Mouse (Mus musculus) hindbrain, embryonic 11.5 days (tissue): ENCODE measurements around the gene Syt1. TPM values are rescaled to one million over a fixed set of nuclear protein-coding genes. Genes with fewer than 3 reads are reported as not detected.

ENCODE experiments used
- ATAC-seq: fragments of 200-750 bp; cut with Nextera tagmentation; 2 replicates; pipeline ENCODE4 v1.8.0; 2017; ENCODE audit warnings: mild to moderate bottlenecking, moderate TSS enrichment, moderate library complexity; ENCODE audit not compliant: low FRiP score
- DNase-seq: peaks from one replicate; pipeline ENCODE4 v3.0.0-alpha.2; 2015; ENCODE audit warnings: low spot score
- H3K27ac ChIP-seq: fragments of 300-500 bp; sonication (generic); 2 replicates; pipeline ENCODE4 v1.5.1; 2014; ENCODE audit warnings: mild to moderate bottlenecking, low read depth, low read length
- H3K27me3 ChIP-seq: fragments of 300-500 bp; sonication (generic); 2 replicates; pipeline ENCODE4 v1.6.1; 2014; ENCODE audit warnings: mild to moderate bottlenecking, low read length, moderate library complexity, mixed read lengths; ENCODE audit not compliant: control insufficient read depth, insufficient read depth
- H3K36me3 ChIP-seq: fragments of 300-500 bp; sonication (generic); 2 replicates; pipeline ENCODE4 v1.6.1; 2014; ENCODE audit warnings: mild to moderate bottlenecking, low read length, moderate library complexity, mixed read lengths; ENCODE audit not compliant: control insufficient read depth, insufficient read depth
- H3K4me1 ChIP-seq: fragments of 300-500 bp; sonication (generic); replicated peaks from 2 replicates; pipeline ENCODE4 v1.6.1; 2014; ENCODE audit warnings: low read length, mixed read lengths; ENCODE audit not compliant: control insufficient read depth, insufficient read depth
- H3K4me2 ChIP-seq: fragments of 300-500 bp; sonication (generic); replicated peaks from 2 replicates; pipeline ENCODE4 v1.6.1; 2014; ENCODE audit warnings: mild to moderate bottlenecking, low read depth, low read length
- H3K4me3 ChIP-seq: fragments of 300-500 bp; sonication (generic); 2 replicates; pipeline ENCODE4 v1.5.1; 2014; ENCODE audit warnings: low read depth, low read length
- H3K9ac ChIP-seq: fragments of 300-500 bp; sonication (generic); 2 replicates; pipeline ENCODE4 v1.6.1; 2014; ENCODE audit warnings: low read depth, low read length
- H3K9me3 ChIP-seq: fragments of 300-500 bp; sonication (generic); 2 replicates; pipeline ENCODE4 v1.6.1; 2016; ENCODE audit warnings: low read length; ENCODE audit not compliant: control insufficient read depth
- WGBS: fragments of 180-500 bp; shearing (Covaris S2); extraction: QIAGEN DNeasy Blood & Tissue Kit; methylation state at CpG from one replicate; pipeline ENCODE4 v1.1.7; 2014; 5-methylcytosine and 5-hydroxymethylcytosine counted together
- polyA plus RNA-seq: library from polyadenylated mRNA; unstranded; fragments of >200 nt; fragmentation: Nextera tagmentation; extraction: Ambion mirVana; gene quantifications from 2 replicates; pipeline ENCODE4 v1.2.1, GENCODE M21; 2014

The Syt1 gene
- 25.5 and 28.3 TPM in 2 replicates for polyA plus RNA-seq

DNA sequence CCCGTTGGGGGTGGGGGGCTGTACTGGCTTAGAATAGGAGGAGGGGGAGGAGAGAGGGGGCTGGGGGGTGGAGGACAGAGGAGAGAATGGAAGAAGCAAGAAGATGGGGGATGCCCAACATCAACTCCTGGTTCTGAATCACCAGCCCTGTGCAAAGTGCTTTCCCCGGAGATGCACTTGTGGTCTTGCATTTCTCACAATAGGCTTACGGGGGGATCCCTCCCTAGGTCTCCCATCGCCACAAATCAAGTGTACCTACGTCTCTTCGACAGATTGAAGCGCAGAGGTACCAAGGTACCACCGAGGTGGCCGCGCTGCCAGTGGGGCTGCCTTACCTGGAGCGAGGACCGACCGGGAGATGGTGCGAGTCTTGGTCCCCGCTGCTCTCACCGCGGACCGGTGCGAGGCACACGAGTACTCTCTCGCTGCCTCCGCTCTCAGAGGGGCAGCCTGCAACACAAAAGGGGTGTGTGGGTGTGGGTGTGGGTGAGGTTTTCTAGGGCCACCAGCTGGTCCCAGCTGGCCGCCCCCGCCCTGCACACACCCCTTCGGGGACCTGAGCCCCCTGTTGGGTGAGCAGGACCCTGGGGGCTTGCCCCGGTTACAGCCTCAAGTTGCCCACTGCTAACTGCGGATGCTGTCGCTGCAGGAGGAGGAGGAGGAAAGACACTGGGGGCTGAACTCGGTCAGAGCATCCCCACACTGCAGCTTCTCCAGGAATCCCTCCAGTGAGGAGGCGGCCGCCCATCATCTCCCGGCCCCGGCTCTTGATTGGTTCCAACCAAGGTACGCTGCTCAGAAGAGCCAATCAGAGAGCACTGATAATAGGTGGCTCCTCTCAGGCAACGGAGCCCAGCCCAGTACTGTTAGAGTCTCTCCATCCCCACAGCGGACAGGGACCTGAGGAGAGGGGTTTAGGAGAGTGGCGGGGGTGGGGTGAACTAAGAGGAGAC lies at the start of gene Syt1:
Gene Syt1 (minus strand): TSS at position 742 of the 953 bp plus-strand sequence.
- WGBS = 2% methylated on average over 32 of the region's 37 CpGs

DNA sequence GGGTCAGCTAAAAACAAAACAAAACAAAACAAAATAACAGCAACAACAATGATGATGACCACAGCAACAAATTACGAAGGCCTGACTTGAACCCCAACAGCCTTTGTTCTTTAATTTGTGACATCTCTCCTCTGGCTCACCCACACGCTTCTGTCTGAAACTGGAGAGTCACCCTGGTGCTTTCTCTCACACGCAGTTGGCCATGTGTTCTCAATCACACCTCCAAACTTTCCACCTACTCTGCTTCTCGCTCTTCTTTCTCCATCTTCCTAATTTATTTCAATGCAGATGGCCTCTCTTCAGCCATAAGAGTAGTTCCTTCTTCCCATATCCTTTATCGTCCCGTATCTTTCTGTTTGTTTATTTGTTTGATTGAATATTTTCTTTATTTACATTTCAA lies 45.7 kb upstream of the Syt1 start:
- no peaks in the 10 kb centered on the region for H3K4me1 ChIP-seq
- no peak overlapping the region for H3K9ac ChIP-seq
- ATAC-seq (no peak), DNase-seq (no peak)
- WGBS = 84% methylated on average over 6 of the region's 6 CpGs
- H3K9me3 ChIP-seq = no peaks in the 10 kb centered on the region
- no peak overlapping the region for H3K4me3 ChIP-seq
- H3K36me3 ChIP-seq = no peaks in the 10 kb centered on the region
- H3K4me2 ChIP-seq = no peak overlapping the region
- no peaks in the 10 kb centered on the region for H3K27me3 ChIP-seq
- H3K27ac ChIP-seq = no peak overlapping the region

More for the DNA sequence above, at the start of gene Syt1:
- Histone ChIP-seq H3K9ac (peak within 1 kb of the TSS; percentile 84), H3K27me3 (no peaks in the 10 kb centered on the region), H3K4me1 (no peaks in the 10 kb centered on the region), H3K27ac (peak within 1 kb of the TSS; percentile 80), H3K4me2 (peak within 1 kb of the TSS; percentile 96), H3K4me3 (peak within 1 kb of the TSS; percentile 74), H3K36me3 (no peaks in the 10 kb centered on the region), H3K9me3 (no peaks in the 10 kb centered on the region)
- ATAC-seq (peak; percentile 99), DNase-seq (peak; percentile 82)

DNA sequence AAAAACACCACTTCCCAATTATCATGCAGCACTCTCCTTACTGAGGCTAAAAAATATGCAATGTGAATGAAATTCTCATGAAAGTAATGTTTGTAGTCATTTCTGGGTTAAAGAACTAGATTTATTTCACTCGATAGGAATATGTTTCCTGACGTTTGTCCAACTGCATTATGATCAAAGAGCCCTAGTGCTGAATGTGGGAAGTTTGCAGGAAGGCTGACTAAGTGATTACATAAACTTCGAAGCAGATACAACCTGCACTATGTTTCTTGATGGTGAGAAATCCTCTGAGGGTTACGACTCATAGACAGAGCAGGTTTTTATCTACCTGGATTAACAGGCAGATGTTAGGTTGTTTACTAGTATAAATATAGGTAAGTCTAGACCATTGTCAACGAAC lies 36.8 kb upstream of the Syt1 start:
- no peak for ATAC-seq
- H3K36me3 ChIP-seq = no peaks in the 10 kb centered on the region
- no peak for DNase-seq
- no peak overlapping the region for H3K4me3 ChIP-seq
- no peaks in the 10 kb centered on the region for H3K4me1 ChIP-seq
- no peak overlapping the region for H3K9ac ChIP-seq
- no peaks in the 10 kb centered on the region for H3K9me3 ChIP-seq
- no peak overlapping the region for H3K4me2 ChIP-seq
- 87% methylated on average over 5 of the region's 5 CpGs for WGBS
- no peaks in the 10 kb centered on the region for H3K27me3 ChIP-seq
- H3K27ac ChIP-seq = no peak overlapping the region

DNA sequence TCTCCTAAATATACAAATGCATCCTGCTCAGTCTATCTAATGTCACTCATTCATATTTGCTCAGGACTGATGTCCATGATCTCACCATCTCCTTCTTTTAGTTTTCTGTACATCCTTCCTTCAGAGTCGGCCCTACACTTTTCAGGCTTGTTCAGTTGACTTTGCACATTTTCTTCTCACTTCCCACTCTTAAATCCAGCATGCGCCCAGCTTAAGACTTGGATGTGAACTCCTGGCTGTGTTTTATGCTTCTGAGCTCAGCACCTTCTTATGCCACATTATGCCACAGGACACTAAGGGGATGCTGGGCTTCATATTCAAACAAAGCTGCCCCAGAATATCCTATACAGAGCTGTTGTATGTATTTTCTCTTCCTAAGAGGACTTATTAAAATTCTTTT lies 36.2 kb upstream of the Syt1 start:
- no peak overlapping the region for H3K4me3 ChIP-seq
- no peaks in the 10 kb centered on the region for H3K27me3 ChIP-seq
- WGBS = 91% methylated on average over 2 of the region's 2 CpGs
- no peak overlapping the region for H3K27ac ChIP-seq
- no peak overlapping the region for H3K4me2 ChIP-seq
- H3K9ac ChIP-seq = no peak overlapping the region
- ATAC-seq (no peak), DNase-seq (no peak)
- H3K9me3 ChIP-seq = no peaks in the 10 kb centered on the region
- H3K36me3 ChIP-seq = no peaks in the 10 kb centered on the region
- no peaks in the 10 kb centered on the region for H3K4me1 ChIP-seq

DNA sequence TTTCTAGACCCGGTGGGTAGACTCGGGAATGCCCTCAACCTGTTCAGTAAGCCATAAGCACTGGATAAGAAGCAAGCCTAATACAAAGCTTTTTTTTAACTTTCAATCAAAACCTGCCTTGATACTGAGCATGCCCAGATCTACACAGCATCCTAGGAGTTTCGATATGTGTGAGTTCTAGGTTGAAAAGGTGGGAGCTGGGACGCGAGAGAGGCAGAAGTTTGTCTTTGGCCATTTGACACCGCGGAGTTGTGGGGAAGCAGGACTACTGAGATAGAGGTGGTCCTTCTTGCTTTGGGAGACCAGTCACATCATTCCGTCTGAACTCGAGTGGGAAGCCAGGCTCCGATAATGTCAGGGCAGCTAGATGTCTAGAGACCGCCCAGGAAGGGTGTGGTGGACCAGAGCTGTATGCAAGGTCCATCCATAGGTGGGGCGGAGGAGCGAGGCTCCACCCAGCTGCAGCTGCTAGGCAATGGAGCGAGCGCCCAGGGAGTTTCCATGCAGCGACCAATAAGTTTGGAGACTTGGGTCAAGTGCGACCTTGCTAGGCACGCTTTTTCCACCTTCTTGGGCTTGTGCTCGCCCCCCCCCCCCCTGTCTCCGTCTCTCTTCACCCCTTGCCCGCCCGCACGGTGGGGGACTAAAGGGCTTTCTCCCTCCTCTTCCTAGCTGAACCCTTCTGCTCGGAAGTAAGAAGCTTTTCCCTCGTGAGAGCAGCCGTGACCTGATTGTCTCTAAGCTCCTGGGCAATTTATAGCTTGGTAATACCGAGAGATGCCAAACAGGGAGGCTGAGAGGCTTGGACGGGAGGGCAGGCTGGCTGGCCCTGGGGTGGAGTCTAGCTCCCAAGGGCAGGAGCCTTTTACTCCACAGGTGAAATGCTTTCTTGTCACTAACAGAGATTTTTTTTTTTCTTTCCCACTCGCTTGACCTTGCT lies 714 bp upstream of the Syt1 start:
- no peaks in the 10 kb centered on the region for H3K4me1 ChIP-seq
- peak overlapping the region; percentile 96 for H3K4me2 ChIP-seq
- ATAC-seq (peak; percentile 67), DNase-seq (peak; percentile 64)
- no peaks in the 10 kb centered on the region for H3K27me3 ChIP-seq
- H3K9ac ChIP-seq = peak overlapping the region; percentile 15
- H3K9me3 ChIP-seq = no peaks in the 10 kb centered on the region
- no peak overlapping the region for H3K27ac ChIP-seq
- WGBS = 1% methylated on average over 28 of the region's 29 CpGs
- H3K36me3 ChIP-seq = no peaks in the 10 kb centered on the region
- peak overlapping the region; percentile 74 for H3K4me3 ChIP-seq

DNA sequence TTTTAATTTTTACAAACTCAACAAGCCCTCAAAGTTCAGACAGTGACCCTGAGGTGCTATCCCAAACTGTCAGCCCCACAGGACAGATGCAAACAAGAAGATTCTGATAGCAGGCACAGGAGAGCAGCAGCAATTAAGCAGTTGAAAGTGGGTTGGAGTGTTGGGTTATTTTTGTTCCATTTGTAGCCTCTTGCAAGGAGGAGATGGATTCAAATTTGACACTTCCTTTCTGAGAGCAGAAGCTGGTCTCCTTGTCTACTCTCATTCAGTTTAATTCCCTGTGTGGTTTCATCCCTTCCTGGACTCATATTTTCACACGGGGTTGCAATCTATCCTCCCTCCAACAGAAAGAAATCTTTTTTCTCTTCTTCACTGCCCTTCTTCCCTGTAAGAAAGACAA lies 951 bp downstream of the Syt1 start:
- no peak for ATAC-seq
- H3K4me1 ChIP-seq = no peaks in the 10 kb centered on the region
- 0 out of 2 replicates have a peak overlapping the region, but pooled peaks have one; percentile 80 for H3K27ac ChIP-seq
- no peaks in the 10 kb centered on the region for H3K9me3 ChIP-seq
- DNase-seq = peak; percentile 6
- H3K36me3 ChIP-seq = no peaks in the 10 kb centered on the region
- H3K9ac ChIP-seq = peak overlapping the region; percentile 84
- no peaks in the 10 kb centered on the region for H3K27me3 ChIP-seq
- peak overlapping the region; percentile 74 for H3K4me3 ChIP-seq
- WGBS = 0% methylated on average over 1 of the region's 1 CpGs
- H3K4me2 ChIP-seq = peak overlapping the region; percentile 96

DNA sequence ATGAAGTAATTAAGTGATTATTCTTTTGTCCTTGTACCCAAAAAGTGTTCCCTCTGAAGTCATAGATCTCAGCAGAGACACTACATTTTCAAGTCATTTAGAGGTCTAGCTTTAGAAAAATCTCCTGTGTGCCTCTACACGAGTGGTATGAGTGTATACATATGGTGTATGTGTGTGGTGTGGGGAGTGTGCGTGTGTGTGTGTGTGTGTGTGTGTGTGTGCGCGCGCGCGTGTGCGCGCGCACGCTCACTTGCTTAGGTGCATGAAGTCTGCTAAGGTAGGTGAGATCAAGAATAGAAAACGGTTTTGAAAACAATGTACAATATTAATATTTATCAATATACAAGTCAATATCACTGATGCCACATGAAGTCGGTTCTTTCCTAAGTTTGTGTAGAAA lies 2.3 kb downstream of the Syt1 start:
- Histone ChIP-seq H3K4me2 (no peak overlapping the region), H3K9ac (no peak overlapping the region), H3K27ac (no peak overlapping the region), H3K4me3 (no peak overlapping the region), H3K27me3 (no peaks in the 10 kb centered on the region), H3K36me3 (no peaks in the 10 kb centered on the region), H3K9me3 (no peaks in the 10 kb centered on the region), H3K4me1 (no peaks in the 10 kb centered on the region)
- DNase-seq (no peak), ATAC-seq (no peak)
- WGBS = 95% methylated on average over 13 of the region's 13 CpGs

DNA sequence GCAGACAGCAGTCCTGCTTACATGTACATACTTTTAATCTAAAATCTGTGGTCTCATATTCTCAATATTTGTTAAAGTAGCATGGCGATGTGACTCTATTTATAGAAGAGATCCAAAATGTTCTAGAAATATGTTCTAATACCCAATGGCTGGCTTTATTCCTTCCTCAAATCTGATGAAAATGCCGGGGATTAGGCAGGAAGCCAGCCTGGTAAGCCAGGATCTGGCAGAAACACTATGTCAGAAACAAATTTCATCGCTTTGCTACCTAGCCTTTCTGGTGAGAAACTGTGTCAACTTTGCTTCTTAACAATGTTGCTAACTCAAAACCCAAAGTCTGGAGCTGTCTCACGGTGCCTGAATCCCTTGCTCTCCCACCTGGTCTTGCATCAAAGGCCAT lies 7.3 kb downstream of the Syt1 start:
- DNase-seq = no peak
- Histone ChIP-seq H3K27ac (no peak overlapping the region), H3K27me3 (no peaks in the 10 kb centered on the region), H3K9me3 (no peaks in the 10 kb centered on the region), H3K4me3 (no peak overlapping the region), H3K4me2 (no peak overlapping the region), H3K9ac (no peak overlapping the region), H3K36me3 (no peaks in the 10 kb centered on the region), H3K4me1 (no peaks in the 10 kb centered on the region)
- ATAC-seq = no peak
- 95% methylated on average over 4 of the region's 4 CpGs for WGBS
